Mouse (Mus musculus): ENCODE data around the gene 1700013F07Rik.
"Not testable (repeated sequence)": the region's sequence is repeated elsewhere in the genome, so short reads cannot be mapped to it uniquely, and the experiment has no call there.

Gene 1700013F07Rik

DNA sequence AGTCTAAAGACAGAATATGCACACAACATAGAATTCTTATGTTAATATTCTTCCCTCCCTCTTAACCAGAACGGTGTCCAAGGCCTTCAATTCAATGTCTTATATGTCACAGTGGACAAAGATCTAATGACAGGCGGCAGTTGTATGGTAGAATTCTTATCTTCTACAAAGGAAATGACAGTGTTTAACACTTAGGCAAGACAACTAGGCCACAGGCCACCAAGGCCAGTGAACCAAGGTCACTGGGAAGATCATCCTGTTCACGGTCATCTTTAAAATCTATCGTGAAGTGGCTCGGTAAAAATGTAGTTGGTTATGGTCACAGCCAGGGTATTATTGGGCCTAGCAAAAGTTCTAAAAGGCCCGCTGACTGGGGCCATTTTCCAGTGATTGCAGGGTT, at the start of gene 1700013F07Rik:
TSS of gene 1700013F07Rik (plus strand) at position 200 of the 400 bp plus-strand sequence.
- no peak for DNase-seq (ENCODE audit: low read depth, low spot score)

DNA sequence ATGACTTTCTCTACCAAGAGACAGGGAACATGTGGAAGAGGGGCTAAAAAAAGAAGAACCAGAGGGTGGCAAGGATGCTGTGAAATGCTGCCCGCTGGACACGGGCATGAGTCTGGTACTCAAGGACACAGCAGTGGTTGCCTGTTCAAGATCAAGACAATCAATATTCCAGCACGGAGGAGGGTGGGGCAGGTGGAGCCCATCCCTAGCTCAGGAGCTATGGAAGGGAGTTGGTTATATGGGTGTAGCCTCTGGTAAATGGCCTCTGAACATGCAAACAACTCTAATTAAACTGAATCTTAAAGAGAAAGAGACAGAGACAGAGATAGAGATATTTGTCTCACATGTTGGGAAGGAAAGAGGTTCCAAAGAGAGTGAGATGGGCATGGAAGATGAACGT, 49.2 kb upstream of the 1700013F07Rik start:
- DNase-seq (ENCODE audit: low read depth, low spot score): no peak

DNA sequence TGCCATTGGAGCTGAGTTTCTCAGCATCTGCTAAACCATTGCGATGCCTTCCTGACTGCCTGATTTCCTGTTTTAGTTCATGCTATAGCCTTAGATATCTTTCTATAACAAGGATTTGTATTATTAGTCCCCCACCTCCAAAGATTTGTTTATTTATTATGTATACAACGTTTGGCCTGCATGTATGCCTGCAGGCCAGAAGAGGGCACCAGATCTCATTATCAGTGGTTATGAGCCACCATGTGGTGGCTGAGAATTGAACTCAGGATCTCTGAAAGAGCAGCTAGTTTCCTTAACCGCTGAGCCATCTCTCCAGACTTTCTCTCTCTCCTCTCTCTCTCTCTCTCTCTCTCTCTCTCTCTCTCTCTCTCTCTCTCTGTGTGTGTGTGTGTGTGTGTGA, 44.0 kb upstream of the 1700013F07Rik start:
- no peak for DNase-seq (ENCODE audit: low read depth, low spot score)

DNA sequence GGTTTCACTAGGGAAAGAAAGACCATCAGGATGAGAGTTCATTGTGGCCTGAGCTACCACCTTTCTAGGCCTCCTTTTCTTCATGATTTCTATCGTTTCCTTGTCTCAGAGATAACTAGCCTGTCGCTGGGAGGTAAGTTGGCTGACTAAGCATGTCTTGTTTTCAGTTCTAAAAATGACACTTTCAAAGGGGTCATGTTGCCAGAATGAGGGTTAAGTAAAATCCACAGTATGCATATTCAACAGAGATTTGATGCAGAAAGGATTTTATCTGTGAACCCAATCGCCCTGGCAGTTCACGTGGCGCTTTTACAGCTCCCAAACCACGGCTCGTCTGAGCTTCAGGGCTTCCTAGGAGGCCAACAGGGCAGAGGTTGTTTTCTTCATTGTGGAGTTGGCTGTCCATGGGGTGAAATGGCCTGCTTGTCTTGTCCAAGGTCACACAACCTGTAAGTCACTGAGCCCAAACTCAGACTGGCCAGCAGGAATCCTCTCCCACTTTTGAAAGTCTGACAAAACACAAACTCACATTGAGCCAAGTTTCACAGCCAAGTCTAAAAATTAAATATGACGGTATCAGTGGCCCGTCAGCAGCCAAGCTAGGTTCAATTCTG, 39.0 kb upstream of the 1700013F07Rik start:
- DNase-seq (ENCODE audit: low read depth, low spot score): no peak

DNA sequence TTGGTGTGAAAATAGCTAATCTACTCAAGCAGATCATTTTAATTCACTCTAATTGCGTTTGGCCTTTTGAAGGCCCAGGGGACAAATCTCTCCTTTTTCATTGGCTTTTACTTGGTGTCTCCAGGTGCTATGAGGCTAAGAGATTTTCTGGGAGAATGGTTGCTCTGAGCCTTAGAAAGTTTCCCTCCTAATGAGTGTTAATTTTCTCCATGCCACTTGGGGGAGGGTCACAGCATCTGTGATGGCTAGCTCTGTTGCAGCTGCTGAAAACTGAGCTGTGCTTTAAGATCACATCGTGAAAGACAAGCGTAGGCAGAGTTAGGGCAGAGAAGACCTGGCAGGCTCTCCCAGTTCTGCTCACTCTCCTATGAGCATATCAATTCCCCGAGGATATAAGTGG, 38.5 kb upstream of the 1700013F07Rik start:
- DNase-seq (ENCODE audit: low read depth, low spot score): no peak

DNA sequence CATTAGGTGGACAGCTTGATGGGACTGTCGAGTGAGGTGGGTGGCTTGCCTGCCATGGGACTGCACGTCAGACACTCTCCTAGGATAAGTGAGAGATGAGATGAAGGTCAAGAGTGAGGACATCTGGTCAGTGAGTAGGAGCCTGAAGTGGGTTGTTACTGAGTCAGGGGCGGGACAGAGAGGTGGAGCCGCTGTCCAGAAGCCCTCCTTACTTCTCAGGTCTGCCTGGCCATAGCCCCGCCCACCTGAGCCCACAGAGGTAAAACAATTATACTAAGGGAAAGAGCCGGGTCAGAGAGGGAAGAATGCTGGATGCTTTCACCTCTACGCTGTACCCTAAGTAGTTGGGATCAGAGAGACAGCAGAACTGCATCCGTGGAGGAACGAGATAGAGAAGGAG, 36.3 kb upstream of the 1700013F07Rik start:
- DNase-seq (ENCODE audit: low read depth, low spot score): no peak

DNA sequence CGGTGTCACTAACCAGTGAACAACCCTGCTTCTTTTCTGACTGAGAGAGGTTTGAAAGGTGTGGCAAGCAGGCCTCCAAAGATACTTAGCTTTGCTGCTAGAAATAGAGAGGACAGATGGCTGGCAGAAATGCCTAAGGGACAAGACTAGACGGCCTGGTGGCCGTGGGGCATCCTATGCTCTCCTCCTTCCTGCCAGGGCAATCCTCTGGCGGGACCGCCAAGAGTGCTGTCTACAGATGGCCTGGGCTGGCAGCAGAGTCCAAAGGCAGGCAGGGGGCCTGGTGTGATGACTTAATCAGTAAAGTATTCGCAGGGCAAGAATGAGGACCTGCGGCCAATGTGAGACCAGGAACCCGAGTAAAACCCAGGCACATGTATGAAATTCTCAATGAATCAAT, 34.1 kb upstream of the 1700013F07Rik start:
- no peak for DNase-seq (ENCODE audit: low read depth, low spot score)

DNA sequence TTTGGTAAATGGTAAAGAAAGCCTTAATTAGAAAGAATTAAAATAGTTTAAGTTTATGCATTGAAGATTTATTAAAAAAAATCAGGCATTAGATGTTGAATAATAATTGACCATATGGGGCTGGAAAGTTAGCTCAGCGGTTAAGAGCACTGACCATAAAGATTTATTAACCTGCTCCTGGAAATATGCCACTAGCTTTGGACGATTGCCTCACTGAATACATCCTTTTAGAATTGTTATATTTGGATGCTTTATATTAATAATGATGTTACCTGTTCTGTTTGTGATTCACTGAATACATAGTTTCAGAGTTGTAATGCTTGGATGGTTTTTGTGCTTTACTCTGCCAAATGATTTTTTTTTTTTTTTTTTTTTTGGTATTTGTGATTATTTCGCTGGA, 32.5 kb upstream of the 1700013F07Rik start:
- not testable (repeated sequence) for DNase-seq (ENCODE audit: low read depth, low spot score)

DNA sequence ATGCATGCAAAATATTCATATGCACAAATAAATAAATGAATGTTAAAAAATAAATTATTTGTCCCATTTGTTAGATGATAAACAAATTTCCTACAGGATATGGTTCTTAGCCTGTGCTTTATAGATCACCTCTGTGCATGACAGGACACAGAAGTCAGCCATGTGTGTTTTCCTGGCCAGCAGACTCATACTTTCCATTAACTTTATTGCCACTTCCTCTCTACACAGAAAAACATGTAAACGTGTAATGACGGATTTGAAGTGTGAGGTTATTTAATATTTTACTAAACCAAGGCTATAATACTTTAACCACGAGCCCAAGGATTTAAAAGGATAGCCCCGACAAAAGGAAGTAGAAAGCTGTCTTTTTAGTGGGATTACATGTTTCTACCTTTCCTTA, 30.0 kb upstream of the 1700013F07Rik start:
- no peak for DNase-seq (ENCODE audit: low read depth, low spot score)

DNA sequence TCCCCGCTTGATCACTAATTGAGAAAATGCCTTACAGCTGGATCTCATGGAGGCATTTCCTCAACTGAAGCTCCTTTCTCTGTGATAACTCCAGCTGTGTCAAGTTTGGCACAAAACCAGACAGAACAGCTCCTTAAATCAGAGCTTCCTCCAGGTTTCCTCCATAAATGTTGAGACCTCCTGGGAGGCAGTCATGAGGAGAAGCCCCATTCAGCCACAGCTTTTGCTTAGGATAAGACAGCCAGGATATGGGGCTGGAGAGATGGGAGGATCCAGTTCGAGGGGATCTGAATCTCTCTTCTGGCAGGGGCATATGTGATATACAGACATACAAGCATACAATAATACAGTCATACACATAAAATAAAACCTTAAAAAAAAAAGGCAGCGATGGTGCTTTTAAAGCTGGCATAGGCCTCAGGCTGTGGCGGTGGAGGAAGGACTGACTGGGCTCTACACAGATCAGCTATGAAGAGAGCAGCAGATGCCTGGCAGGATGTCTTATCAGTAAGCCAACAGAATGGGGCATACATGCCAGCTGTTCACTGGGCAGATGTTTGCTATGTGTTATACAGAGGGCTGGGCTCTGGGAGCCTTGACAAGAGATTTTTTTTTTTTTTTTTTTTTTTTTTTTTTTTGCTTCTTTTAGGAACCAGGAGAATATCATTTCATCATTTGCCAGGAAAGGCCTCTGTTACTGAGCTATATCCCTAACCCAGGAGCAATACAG, 25.0 kb upstream of the 1700013F07Rik start:
- DNase-seq (ENCODE audit: low read depth, low spot score): no peak

DNA sequence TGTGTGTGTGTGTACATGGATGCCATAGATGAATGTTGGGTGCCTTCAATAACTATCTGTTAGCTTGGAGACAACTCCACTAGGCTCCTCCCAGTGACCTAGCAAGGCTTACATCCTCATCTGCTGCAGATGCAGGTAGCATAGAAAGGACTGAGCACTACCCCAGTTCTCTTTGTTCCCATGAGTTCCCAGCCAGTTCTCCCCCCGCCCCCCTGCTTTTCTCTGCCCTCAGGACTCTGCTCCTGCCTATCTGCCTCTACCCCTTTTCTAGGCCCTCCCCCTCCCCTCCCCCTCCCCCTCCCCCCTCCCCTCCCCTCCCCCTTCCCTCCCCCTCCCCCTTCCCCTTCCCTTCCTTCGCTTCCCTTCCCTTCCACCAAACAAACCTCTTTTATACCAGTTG, 23.8 kb upstream of the 1700013F07Rik start:
- DNase-seq (ENCODE audit: low read depth, low spot score): no peak

DNA sequence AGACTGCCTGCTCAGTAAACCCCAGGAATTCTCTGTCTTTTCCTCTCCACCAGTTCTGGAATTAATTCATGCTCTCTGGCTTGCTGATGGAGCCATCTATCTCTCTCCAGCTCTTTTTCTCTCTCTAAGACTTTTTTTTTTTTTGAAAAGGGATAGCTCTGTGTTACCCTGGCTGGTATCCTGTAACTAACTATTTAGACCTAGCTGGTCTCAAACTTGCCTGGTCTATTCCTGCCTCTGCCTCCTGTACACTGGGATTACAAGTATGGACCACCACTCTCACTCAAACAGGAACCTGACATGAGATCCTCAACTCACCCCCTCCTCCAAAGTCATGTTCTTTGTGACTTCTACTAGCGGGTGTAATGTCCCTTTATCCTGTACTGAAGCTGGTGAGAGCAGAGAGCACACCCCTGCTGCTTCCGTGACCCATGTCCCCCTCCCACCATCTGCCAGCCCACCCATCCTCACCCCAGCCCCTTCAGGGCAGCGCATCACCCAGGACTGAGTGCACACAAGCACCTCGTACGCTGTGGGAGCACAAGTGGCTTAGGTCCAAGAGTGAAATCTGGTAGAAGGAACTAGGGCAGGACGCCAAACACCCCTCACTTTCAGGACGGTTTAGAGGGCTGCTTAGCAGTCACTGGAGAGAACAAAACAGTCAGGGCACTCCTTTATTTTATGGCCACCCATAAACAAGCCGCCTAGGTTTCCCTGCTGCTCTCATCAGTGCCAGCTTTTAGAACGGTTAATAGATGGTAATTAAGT, 23.1 kb upstream of the 1700013F07Rik start:
- no peak for DNase-seq (ENCODE audit: low read depth, low spot score)

DNA sequence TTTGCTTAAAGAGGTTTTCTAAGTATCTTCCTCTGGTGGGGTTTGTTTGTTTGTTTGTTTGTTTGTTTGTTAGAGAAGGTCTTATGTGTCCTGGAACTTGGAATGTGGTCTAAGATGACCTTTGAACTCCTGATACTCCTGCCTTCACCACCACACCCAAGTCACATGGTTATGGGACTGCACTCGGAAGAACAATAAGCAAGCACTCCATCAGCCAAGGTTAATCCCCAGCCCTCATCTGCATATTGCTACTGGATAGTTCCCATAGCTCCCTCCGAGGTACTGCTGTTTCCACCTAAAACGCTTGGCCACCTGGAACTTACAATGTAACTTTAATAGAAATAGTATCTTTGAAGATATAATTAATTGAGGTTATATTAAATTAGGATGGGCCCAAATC, 20.5 kb upstream of the 1700013F07Rik start:
- DNase-seq (ENCODE audit: low read depth, low spot score): no peak

DNA sequence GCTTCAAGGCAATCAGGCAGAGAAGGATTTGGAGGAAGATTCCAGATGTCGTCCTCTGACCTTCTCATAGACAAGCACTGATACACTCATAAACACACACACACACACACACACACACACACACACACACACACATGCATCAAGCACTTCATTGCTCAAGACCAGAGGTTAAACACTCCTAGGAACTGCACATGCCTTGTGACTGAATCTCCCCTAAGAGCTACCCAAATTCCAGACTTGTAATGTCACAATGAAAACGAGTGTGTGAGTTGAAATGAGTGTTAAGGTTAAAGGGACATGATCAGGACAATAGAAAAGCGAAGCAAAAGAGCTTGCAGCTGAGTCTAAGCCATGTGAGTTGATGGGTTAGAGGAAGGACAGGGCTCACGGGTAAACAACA, 15.7 kb upstream of the 1700013F07Rik start:
- DNase-seq (ENCODE audit: low read depth, low spot score): no peak

DNA sequence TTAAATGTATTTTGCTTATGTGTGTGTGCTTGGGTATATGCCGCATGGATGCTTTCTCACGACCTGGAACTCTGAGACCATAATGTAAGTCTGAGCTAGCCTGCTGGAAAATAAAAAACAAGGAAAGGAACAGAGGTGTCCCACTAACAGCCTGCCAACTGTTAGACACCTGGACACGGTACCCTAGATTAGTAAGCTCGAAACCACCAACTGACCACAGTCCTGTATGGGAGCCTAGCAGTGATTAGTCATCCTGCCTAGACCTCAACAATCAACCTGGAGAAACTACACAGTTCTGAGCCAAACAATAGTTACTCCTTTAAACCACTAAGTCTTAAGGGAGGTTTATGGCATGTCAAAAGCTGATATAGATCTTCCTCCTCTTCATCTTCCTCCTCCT, 10.5 kb upstream of the 1700013F07Rik start:
- DNase-seq (ENCODE audit: low read depth, low spot score): no peak

DNA sequence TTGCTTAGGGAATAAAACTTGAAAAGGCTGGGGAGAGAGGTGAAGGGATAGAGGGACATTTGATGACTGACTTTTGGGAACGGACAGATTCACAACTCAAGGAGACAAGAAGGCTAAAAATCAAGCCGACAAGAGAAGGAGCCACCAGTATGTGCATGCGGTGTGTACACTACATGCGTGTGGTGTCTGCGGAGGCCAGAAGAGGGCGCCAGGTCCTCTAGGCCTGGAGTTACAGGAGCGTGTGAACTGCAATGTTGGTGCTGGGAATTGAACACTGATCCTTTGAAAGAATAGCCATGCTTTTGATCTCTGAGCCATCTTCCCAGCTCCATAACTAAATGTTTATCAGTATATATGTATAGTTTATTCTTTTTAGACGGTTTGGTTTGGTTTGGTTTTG, 5.5 kb upstream of the 1700013F07Rik start:
- no peak for DNase-seq (ENCODE audit: low read depth, low spot score)

DNA sequence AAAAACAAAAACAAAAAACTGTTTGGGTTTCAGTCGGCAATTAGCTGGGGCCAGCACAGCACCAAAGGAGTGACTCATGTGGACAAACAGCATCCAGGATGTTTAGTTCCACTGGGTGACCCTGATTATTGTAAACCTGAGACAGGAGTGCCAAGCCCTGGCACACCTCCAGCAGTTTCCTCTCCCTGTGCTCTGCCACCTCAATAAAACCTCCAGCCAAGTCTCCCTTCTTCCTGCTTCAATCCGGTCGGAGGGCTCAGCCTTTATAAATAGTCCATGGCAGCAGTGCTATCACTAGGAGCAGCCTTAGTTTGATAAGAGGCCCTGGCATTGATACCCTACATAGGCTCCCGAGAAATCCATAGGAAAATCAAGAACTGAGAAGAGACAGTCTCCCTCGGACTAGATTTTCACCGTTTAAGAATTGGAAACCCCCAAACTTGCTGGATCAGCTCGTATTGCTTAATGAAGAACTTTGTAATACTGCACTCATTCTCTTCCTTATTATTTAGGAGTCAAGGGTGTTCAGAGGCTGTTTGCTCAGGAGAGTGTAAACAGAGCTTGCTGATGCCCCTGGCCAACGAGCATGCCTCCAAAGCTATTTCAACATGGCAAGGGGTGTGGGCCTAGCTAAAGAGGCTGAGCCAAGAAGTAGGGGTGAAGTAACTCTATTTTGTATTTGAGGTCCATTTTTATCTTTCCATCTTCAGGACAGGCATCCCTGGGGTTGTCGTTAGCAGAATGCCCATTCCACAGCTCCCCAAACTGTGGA, 650 bp upstream of the 1700013F07Rik start:
- DNase-seq (ENCODE audit: low read depth, low spot score): no peak

DNA sequence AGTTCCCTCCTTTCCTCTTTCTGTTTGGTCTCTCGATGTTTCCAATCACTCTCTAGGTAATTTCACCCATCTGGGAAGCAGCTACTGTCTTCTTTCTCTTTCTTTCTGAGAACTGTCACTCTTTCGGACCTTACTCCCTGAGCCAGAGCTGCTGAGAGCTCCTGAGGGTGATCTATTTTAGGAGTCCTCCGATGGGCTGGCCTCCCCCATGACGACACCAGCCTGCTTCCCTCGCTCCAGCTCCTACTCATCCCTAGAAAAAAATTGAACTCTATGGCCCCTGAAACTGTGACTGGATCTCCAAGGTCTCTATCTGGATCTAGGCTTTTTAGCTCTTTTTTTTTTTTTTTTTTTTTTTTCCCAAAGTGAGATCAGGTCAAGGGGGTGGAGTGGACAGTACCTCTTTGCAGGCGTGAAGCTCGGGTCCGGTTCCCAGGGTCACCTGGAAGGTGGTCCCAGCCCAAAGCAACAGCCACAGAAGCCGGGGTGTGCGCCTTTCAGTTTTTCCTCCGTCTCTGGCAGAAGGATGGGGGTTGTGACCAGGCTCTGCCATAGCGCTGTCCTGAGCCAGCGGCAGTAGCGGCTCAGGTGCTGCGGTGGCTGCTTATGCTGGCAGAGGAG, 2.1 kb downstream of the 1700013F07Rik start:
- no peak for DNase-seq (ENCODE audit: low read depth, low spot score)

DNA sequence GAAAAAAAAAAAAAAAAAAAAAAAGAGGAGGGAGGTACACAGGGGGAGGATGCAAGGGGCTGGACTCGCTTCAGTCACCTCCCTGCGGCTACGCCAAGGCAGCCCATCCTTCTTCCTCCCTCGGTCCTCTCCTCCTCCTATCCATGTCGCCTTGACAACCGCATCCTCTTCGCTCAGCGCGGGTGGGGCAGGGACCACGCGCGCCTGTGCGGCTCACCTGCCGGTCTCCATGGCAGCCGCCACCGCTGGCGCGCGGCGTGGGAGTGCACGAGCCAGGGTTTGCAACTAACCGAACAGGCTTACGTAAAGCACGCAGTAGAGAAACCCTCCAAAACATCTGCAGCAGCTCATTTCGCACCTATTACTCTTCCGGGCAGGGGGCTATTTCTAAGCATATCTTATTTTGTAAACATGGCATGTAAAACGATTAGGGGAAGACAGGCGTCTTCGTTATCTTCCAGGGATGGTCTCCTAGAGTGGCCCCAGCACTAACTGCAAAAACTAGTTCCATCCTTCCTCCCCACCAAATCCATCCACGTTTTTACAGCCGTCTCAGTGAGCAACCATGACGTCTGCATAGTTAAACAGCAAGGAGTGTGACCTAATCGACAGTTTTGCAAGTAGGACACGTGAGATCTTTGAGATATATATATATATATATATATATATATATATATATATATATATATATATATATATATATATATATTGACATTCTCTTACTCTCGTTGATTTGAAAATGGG, 2.7 kb downstream of the 1700013F07Rik start, which contains the start of gene 5330417C22Rik:
TSS of gene 5330417C22Rik (minus strand) at position 20 of the 744 bp plus-strand sequence.
- peak; percentile 34 for DNase-seq (ENCODE audit: low read depth, low spot score)

DNA sequence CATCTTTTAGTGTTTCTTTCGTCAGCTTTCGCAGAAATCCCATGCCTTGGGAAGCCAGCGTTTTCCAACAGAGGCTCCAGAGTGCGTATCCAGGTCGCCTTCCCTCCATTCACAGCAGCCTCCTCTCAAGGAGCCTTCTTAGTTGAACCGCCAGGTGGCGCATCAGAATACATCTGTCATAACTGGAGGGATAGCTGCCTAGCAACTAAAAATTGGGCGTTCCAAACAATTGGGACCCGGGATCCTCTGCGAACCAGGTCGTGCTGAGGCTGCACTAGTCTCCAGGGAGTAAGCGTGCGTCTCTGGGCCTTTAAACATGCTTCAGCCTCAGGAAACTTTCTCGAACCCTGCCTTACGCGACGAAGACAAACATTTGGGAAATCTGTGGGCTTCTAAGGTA, 3.4 kb downstream of the 1700013F07Rik start:
- DNase-seq (ENCODE audit: low read depth, low spot score): peak; percentile 80

DNA sequence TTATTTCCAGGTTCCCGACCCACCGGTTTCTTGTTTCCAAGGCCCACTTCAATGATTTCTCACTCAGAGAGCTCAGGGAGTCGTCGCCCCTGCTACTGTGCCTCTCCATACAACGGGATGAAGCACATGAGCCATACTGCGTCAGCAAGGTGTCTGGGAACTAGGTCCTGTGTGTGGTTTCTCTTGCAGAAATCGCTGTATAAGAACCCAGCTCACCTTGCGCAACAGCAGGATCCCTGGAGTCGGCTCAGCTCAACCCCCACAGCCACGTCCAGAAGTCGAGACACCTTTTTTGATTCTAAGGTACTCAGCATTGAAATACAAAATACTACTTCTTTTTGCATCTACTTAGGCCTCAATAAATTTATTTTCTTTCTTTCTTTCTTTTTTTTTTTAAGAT, 8.3 kb downstream of the 1700013F07Rik start:
- no peak for DNase-seq (ENCODE audit: low read depth, low spot score)
